Mouse (Mus musculus) heart, adult 2 months (tissue): ENCODE results near the gene Nfkbil1. TPM values are rescaled to one million over a fixed set of nuclear protein-coding genes. Genes with fewer than 3 reads are reported as not detected.

Source experiments
- DNase-seq, 2 experiments: peaks; one replicate each; pipeline ENCODE4 v3.0.0; 2021
- H3K27ac ChIP-seq: fragments of 200-600 bp; 2 replicates; pipeline ENCODE4 v1.8.1; 2022
- H3K27me3 ChIP-seq: fragments of 200-500 bp; 2 replicates; pipeline ENCODE4 v1.6.1; 2012; ENCODE audit warnings: mild to moderate bottlenecking, low read length, inconsistent platforms, mixed read lengths; ENCODE audit not compliant: control insufficient read depth, insufficient read depth
- H3K36me3 ChIP-seq: fragments of 200-500 bp; 2 replicates; pipeline ENCODE4 v1.6.1; 2012; ENCODE audit warnings: low read length, inconsistent platforms; ENCODE audit not compliant: control insufficient read depth, insufficient read depth
- H3K4me1 ChIP-seq: fragments of 200-500 bp; 2 replicates; pipeline ENCODE4 v1.6.1; 2011; ENCODE audit warnings: low read length; ENCODE audit not compliant: control insufficient read depth, insufficient read depth
- H3K4me3 ChIP-seq: fragments of 200-600 bp; 2 replicates; pipeline ENCODE4 v1.8.1; 2022
- H3K79me2 ChIP-seq: fragments of 200-500 bp; replicated peaks from 2 replicates; pipeline ENCODE4 v1.6.1; 2012; ENCODE audit warnings: mild to moderate bottlenecking, inconsistent platforms, low read length, moderate library complexity, mixed read lengths; ENCODE audit not compliant: control insufficient read depth, insufficient read depth
- H3K9ac ChIP-seq: fragments of 200-500 bp; 2 replicates; pipeline ENCODE4 v1.6.1; 2012; ENCODE audit warnings: low read depth, mild to moderate bottlenecking, control low read depth, inconsistent platforms, low read length, mixed read lengths
- CTCF ChIP-seq: fragments of 200-600 bp; IDR thresholded peaks from 2 replicates; pipeline ENCODE4 v1.8.1; 2022; ENCODE audit warnings: antibody characterized with exemption, mild to moderate bottlenecking, moderate library complexity
- EP300 ChIP-seq: fragments of 200-500 bp; IDR thresholded peaks from 2 replicates; pipeline ENCODE4 v1.6.1; 2011; ENCODE audit warnings: low read depth, low read length, control low read depth; ENCODE audit not compliant: insufficient read depth
- POLR2A ChIP-seq: fragments of 200-500 bp; IDR thresholded peaks from 2 replicates; pipeline ENCODE4 v1.6.1; 2011; ENCODE audit warnings: mild to moderate bottlenecking, low read depth, low read length, control low read depth; ENCODE audit not compliant: insufficient read depth
- WGBS: fragments of 180-500 bp; shearing (Covaris S2); methylation state at CpG from one replicate; pipeline ENCODE4 v1.1.7; 2018; 5-methylcytosine and 5-hydroxymethylcytosine counted together
- intact Hi-C: fragments of 180-260 bp; cut with DNase I; formaldehyde crosslinking; loops from one replicate; pipeline ENCODE4 v1.15.1; 2025
- polyA plus RNA-seq: library from polyadenylated mRNA; depleted of rRNA; stranded (reverse); fragments of >200 nt; gene quantifications from 2 replicates; pipeline ENCODE4 v1.2.3, GENCODE M21; 2012
- total RNA-seq, 2 experiments: library from RNA; stranded (reverse); gene quantifications; 2 replicates each; pipeline ENCODE4 v1.2.3; 2021

Nfkbil1 gene
- total and polyA plus RNA-seq, 3 experiments, result 5.0 to 8.2 (median 6.5) TPM

- Histone ChIP-seq H3K9ac (no peak overlapping the region), H3K79me2 (no peaks in the 10 kb centered on the region), H3K4me3 (peak overlapping the region; percentile 54), H3K27ac (peak overlapping the region; percentile 72), H3K4me1 (no peaks in the 10 kb centered on the region; the same call in 1 of the 2 replicates), H3K27me3 (no peaks in the 10 kb centered on the region), H3K36me3 (no peaks in the 10 kb centered on the region)
- peak; percentile 82 to 83 for DNase-seq
- no peak for TF ChIP-seq CTCF
- TF ChIP-seq EP300, result no peak
- TF ChIP-seq POLR2A, result peak; percentile 53; the same call in 1 of the 2 replicates
- intact Hi-C loops, result no loop called here
- 5% methylated on average over 15 of the region's 18 CpGs for WGBS
Observed at GRCm38 (mm10) chr17:35185639-35186611, 49.7 kb downstream of the Nfkbil1 start.

DNA sequence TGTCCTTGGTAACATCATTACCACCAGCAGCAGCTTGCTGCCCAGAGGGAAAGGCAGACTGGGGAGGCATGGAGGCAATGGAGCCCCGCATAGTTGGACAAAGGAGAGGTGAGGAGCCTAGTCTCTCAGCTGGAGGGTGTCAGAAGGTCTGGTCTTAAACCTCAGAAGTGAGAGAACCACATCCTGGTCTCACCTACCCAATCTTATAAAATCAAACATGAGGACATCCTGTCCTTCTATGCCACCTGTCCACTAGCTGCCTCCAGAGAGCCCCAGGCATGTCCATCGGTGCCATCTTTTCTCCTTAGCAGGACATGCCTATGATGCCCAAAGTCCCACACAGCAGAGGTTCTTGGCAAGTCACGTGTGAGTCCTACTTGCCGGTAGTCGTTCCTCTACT lies 55.5 kb downstream of the Nfkbil1 start:
- no peaks in the 10 kb centered on the region for H3K27me3 ChIP-seq
- H3K27ac ChIP-seq, result no peak overlapping the region
- no peak overlapping the region for H3K4me3 ChIP-seq
- no peaks in the 10 kb centered on the region for H3K36me3 ChIP-seq
- H3K9ac ChIP-seq, result no peak overlapping the region
- no peaks in the 10 kb centered on the region for H3K4me1 ChIP-seq
- no peak for TF ChIP-seq EP300
- TF ChIP-seq CTCF, result no peak
- no peak for TF ChIP-seq POLR2A
- no peaks in the 10 kb centered on the region for H3K79me2 ChIP-seq
- DNase-seq, result no peak
- intact Hi-C loops, result no loop called here
- 82% methylated on average over 5 of the region's 5 CpGs for WGBS

DNA sequence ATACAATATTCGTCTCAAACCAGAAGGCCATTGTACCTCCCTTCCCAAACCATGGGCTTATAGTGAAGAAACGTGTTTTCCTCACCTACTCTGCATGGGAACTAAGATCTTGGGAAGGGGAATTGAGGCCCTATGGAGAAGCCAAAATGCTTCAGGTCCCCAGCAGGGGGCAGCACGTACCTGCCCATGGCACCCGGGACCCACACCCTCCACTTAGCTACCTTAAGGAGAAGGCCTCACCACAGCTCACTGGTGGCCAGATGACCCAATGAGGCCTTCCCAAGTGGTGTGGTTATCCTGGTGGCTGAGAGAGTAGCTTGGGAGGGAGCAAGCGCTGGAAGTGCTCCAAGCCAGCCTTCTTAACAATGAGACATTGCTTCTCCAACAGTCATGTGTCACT lies 57.1 kb downstream of the Nfkbil1 start:
- whole genome bisulfite sequencing, result 15% methylated on average over 5 of the region's 5 CpGs
- intact Hi-C loops, result loop anchor here (1.0 kb wide), 1 partner anchor 54 kb away; no protein-coding TSS in a partner anchor
- H3K4me1 ChIP-seq, result no peaks in the 10 kb centered on the region
- H3K79me2 ChIP-seq, result no peaks in the 10 kb centered on the region
- DNase-seq, result peak; percentile 80 to 87
- no peak overlapping the region for H3K4me3 ChIP-seq
- no peaks in the 10 kb centered on the region for H3K36me3 ChIP-seq
- no peak overlapping the region for H3K27ac ChIP-seq
- H3K27me3 ChIP-seq, result no peaks in the 10 kb centered on the region
- H3K9ac ChIP-seq, result no peak overlapping the region
- TF ChIP-seq EP300 (peak; percentile 90), CTCF (peak; percentile 98; the same call in 1 of the 2 replicates), POLR2A (no peak)

GRCm38 (mm10) chr17:35175968-35176367 lies 59.6 kb downstream of the Nfkbil1 start, which contains the start of gene Aif1:
TSS of gene Aif1 (minus strand) at chr17:35176068.
- intact Hi-C loops, result no loop called here
- 63% methylated on average over 2 of the region's 2 CpGs for WGBS

DNA sequence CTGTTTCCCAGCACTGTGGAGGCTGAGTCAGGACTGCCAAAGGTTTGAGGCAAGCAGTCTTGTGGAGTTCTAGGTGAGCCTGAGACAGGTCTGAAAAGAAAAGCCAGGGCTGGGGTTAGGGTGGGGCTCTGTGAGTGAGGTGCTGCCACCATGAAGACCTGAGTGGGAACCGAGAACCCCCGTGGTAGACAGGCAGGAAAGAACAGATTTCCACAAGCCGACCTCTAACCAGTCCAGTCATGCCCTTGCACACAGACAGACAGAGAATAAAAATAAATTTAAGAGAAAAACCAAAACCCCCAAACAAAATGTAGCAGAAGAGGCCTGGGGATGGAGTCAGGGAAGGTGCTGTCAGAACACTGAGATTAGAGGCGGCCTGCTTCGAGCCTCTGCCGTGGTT lies 60.2 kb downstream of the Nfkbil1 start:
- DNase-seq, result no peak
- H3K79me2 ChIP-seq, result no peaks in the 10 kb centered on the region
- H3K4me1 ChIP-seq, result no peaks in the 10 kb centered on the region
- 80% methylated on average over 6 of the region's 6 CpGs for WGBS
- H3K36me3 ChIP-seq, result no peaks in the 10 kb centered on the region
- no peaks in the 10 kb centered on the region for H3K27me3 ChIP-seq
- intact Hi-C loops, result no loop called here
- no peak overlapping the region for H3K4me3 ChIP-seq
- H3K27ac ChIP-seq, result no peak overlapping the region
- no peak overlapping the region for H3K9ac ChIP-seq
- TF ChIP-seq POLR2A, result no peak
- TF ChIP-seq EP300, result no peak
- TF ChIP-seq CTCF, result no peak

More at GRCm38 (mm10) chr17:35175968-35176367, 59.6 kb downstream of the Nfkbil1 start, which contains the start of gene Aif1:
- Histone ChIP-seq H3K27ac (no peak within 1 kb of the TSS), H3K36me3 (no peaks in the 10 kb centered on the region), H3K27me3 (no peaks in the 10 kb centered on the region), H3K9ac (no peak within 1 kb of the TSS), H3K79me2 (no peaks in the 10 kb centered on the region), H3K4me1 (no peaks in the 10 kb centered on the region), H3K4me3 (no peak within 1 kb of the TSS)
- DNase-seq, result no peak
- TF ChIP-seq POLR2A, result no peak
- no peak for TF ChIP-seq CTCF
- TF ChIP-seq EP300, result no peak
